Mouse (Mus musculus): ENCODE measurements at regions not wholly inside any gene's neighbourhood (a gene's known extent, or its start where the extent isn't known, plus 50 kb on each side); places are given as distances from the start of the nearest gene placed in this dataset.

DNA sequence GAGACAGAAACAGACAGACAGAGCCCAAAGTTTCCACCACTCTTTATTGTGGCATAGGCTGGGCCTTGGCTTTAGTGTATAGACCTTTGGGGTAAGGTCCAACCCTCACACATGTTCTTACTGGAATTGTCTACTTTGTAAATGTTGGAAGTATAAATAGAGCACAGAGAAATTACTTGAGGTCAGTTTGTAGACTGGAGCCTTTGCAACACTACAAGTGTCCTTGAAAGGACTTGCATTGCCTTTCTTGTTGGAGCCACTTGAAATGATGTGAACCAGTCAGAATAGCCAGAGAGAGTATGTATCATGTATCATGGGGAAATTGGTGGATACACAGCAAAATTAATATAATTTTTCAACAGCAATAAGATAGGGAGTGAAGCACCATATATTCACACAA is 131.4 kb downstream of the Btc start:
- DNase-seq (ENCODE audit: low read depth) = no peak
- TF ChIP-seq POLR2A (IDR thresholded peaks at IDR 0.05; ENCODE audit: borderline replicate concordance, extremely low read depth, insufficient read depth, insufficient read length, poor library complexity, severe bottlenecking) (no peak), CTCF (IDR thresholded peaks at IDR 0.05; ENCODE audit: borderline replicate concordance, extremely low read depth, insufficient read depth, insufficient read length) (no peak)

DNA sequence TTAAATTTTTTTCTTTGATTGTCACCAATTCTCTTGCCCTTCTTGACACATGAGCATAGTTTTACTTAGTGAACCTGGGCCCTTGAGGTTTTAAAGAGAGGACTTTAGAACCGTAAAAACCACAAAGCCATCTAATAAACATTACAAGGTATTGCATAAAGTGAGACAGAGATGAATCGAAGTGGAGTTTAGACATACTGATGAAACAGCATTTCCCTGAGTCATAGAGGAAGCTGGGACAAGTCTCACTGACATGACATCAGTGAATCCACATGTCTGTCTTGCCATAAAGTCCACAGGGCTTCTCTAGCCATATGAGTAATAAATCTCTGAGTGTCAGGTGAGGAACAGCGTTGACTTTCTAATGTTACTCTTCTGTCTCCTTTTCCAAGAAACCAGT is 128.4 kb downstream of the Btc start:
- DNase-seq (ENCODE audit: low read depth) = no peak
- no peak for TF ChIP-seq POLR2A (IDR thresholded peaks at IDR 0.05; ENCODE audit: borderline replicate concordance, extremely low read depth, insufficient read depth, insufficient read length, poor library complexity, severe bottlenecking)
- no peak for TF ChIP-seq CTCF (IDR thresholded peaks at IDR 0.05; ENCODE audit: borderline replicate concordance, extremely low read depth, insufficient read depth, insufficient read length)

DNA sequence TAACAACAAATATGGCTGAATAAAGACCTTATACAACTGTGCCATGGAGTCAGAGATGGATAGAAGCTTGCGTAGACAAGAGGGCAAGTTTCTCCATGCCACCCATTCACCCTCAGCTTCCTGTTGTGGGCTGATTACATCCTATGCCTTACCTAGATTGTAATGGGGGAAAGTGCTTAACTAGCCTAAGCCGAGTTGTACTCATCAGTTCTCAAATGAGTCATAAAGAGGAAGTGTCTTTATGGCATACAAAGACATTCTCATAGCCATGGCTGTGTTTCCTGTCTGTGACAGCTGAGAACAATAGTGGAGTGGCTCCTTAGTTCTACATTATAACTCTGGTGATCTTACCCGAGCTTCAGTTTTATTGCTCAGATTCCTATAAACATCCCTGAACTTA is 124.3 kb downstream of the Btc start:
- no peak for TF ChIP-seq CTCF (IDR thresholded peaks at IDR 0.05; ENCODE audit: borderline replicate concordance, extremely low read depth, insufficient read depth, insufficient read length)
- TF ChIP-seq POLR2A (IDR thresholded peaks at IDR 0.05; ENCODE audit: borderline replicate concordance, extremely low read depth, insufficient read depth, insufficient read length, poor library complexity, severe bottlenecking) = no peak
- no peak for DNase-seq (ENCODE audit: low read depth)

DNA sequence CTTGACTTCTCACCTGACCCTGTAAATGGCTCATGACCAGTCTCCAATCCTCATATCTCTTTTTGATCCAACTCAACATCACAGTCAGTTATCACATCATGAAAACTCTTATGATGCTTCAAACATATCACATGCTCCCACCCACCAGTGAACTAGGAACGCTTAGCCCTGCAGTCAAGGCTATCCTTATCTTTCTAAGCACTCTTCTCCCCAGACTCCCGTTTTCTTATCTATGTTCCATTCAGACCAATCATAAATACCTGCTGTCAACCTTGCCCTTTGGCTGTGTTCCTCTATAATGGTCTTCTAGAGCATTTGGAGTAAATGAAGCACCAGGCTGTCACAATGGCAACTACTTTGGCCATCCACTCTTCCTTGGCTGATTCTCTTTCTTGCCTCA is 123.3 kb downstream of the Btc start:
- DNase-seq (ENCODE audit: low read depth) = no peak
- TF ChIP-seq CTCF (IDR thresholded peaks at IDR 0.05; ENCODE audit: borderline replicate concordance, extremely low read depth, insufficient read depth, insufficient read length) = no peak
- TF ChIP-seq POLR2A (IDR thresholded peaks at IDR 0.05; ENCODE audit: borderline replicate concordance, extremely low read depth, insufficient read depth, insufficient read length, poor library complexity, severe bottlenecking) = no peak

DNA sequence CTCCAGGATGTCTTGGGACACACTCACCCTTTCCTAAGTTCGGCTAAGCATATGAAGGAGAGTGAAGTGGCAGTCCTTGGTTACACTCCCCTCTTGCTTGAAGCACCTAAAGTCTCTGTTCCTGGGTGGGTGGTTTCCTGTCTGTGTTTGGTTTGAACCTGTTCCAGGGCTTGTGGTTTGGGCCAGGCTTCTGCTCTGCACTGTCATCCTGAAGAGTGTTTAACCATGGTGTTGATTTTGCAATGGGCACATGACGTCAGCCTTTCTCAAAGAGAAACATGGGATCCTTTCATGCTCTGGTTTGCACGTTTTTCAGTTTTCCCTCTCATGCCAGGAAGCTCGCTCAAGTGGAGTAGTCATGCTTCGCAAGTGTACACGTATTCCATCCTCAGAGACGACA is 119.8 kb downstream of the Btc start:
- TF ChIP-seq CTCF (IDR thresholded peaks at IDR 0.05; ENCODE audit: borderline replicate concordance, extremely low read depth, insufficient read depth, insufficient read length) (no peak), POLR2A (IDR thresholded peaks at IDR 0.05; ENCODE audit: borderline replicate concordance, extremely low read depth, insufficient read depth, insufficient read length, poor library complexity, severe bottlenecking) (no peak)
- DNase-seq (ENCODE audit: low read depth) = no peak

DNA sequence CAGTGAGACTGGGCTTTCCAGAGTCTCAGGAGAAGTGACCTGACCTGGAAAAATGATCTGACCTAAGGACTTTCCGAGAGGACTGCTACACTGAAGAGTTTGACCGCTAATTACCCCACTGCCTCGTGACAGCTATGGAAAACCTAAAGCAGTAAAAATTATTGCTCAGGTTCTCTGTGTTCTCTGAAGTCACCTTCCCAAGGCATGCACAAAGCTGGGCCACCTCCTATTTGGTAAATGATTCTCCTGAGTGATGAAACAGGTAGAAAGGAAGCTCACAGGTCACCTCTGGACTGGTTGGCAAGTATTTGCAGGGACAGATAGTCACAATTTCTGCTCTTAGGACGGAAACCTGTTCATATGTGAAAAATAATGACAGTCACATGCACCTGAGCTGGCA is 109.7 kb downstream of the Btc start:
- TF ChIP-seq POLR2A (IDR thresholded peaks at IDR 0.05; ENCODE audit: borderline replicate concordance, extremely low read depth, insufficient read depth, insufficient read length, poor library complexity, severe bottlenecking) = no peak
- TF ChIP-seq CTCF (IDR thresholded peaks at IDR 0.05; ENCODE audit: borderline replicate concordance, extremely low read depth, insufficient read depth, insufficient read length) = no peak
- DNase-seq (ENCODE audit: low read depth) = no peak

DNA sequence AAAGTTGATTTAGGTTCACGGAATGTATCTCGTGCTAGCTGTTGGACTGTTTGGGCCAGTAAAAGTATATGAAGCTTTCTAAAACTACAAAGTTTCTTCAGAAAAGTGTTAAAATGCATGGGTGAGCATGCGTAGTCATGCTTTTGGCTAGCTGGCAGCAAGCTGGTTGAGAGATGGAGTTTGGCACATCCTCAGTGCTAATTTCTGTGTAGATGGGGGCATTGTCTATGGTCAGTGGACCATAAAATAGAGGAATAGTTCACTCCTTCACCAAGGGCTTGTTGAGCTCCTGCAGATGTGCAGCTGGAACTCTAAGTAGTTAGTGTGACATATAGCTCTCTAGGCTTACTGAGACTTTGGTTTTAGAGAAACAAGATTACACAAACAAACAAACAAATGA is 107.8 kb downstream of the Btc start:
- DNase-seq (ENCODE audit: low read depth) = peak; percentile 67
- TF ChIP-seq POLR2A (IDR thresholded peaks at IDR 0.05; ENCODE audit: borderline replicate concordance, extremely low read depth, insufficient read depth, insufficient read length, poor library complexity, severe bottlenecking) = no peak
- TF ChIP-seq CTCF (IDR thresholded peaks at IDR 0.05; ENCODE audit: borderline replicate concordance, extremely low read depth, insufficient read depth, insufficient read length) = no peak

DNA sequence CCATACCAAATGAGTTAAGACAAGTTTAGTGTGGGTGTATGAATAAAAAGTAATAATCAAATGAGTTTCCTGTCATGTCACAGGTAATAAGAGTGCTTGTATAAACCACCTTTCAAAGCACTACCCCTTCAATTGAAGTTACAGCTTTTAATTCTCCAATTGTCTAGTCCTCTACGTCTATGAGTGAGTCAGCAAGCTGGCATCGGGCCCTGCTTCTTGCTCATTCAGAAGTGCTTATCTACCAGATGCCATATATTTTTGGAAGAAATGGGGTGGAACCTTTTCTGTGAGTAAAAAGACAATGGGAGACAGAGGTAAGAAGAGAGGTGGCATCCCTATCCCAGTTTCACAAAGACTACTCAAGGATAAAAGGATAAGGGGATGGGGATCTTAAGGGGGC is 105.7 kb downstream of the Btc start:
- no peak for DNase-seq (ENCODE audit: low read depth)
- TF ChIP-seq POLR2A (IDR thresholded peaks at IDR 0.05; ENCODE audit: borderline replicate concordance, extremely low read depth, insufficient read depth, insufficient read length, poor library complexity, severe bottlenecking) = no peak
- TF ChIP-seq CTCF (IDR thresholded peaks at IDR 0.05; ENCODE audit: borderline replicate concordance, extremely low read depth, insufficient read depth, insufficient read length) = no peak

DNA sequence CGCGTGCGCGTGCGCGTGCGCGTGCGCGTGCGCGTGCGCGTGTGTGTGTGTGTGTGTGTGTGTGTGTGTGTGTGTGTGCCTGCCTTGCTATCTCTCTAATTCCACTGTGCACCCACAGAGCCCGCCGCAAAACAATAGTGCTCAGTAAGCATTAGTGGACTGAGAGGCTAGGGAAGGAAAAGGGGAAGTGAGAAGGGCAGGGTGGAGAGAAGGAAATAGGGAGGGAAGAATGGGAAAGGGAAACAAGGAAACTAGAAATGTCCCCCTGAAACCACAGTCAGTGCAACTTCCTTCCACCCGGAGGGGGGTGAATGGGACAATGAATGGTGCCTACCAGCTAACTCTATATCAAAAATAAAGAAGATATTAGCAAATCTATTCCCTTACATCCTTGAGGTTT is 100.7 kb downstream of the Btc start:
- TF ChIP-seq POLR2A (IDR thresholded peaks at IDR 0.05; ENCODE audit: borderline replicate concordance, extremely low read depth, insufficient read depth, insufficient read length, poor library complexity, severe bottlenecking) = no peak
- no peak for TF ChIP-seq CTCF (IDR thresholded peaks at IDR 0.05; ENCODE audit: borderline replicate concordance, extremely low read depth, insufficient read depth, insufficient read length)

DNA sequence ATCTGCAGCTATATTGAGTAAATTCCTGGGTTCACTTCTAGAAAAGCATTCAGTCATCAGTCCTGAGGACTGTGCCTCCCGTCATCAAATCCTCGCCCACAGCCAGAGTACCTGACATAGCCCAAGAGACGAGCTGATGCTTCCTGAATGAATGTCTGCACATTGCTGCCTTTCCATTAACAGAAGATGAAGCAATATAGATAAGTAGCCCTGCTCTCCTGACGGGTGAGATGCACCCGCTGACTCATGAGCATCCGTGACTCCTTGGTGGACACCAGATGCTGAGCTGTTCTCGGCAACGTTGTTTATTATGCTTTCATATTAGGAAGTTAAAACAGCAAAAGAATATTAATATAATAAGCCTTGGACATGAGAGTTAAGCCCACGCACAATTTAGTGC is 99.9 kb downstream of the Btc start:
- no peak for DNase-seq (ENCODE audit: low read depth)
- TF ChIP-seq CTCF (IDR thresholded peaks at IDR 0.05; ENCODE audit: borderline replicate concordance, extremely low read depth, insufficient read depth, insufficient read length) (no peak), POLR2A (IDR thresholded peaks at IDR 0.05; ENCODE audit: borderline replicate concordance, extremely low read depth, insufficient read depth, insufficient read length, poor library complexity, severe bottlenecking) (no peak)

More for the DNA sequence above, 100.7 kb downstream of the Btc start:
- no peak for DNase-seq (ENCODE audit: low read depth)

DNA sequence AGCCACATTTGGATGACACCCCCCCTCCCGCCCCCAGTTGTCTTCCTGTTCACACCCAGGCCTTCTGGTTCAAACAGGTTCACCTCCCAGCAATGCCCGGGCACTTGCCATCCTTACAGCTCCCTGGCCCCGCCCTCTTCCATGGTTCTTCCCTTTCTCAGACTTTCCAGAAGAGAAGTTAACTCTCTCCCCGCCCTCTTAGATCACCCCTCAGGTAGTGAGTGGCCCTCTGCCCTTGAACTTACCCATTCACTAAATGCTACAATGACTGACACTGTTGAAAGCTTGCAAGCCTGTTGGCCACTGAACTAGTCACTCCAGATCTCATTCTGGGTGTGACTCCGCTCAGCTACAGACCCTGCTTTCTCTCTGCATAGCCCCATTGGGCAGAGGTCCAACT is 99.1 kb downstream of the Btc start:
- DNase-seq (ENCODE audit: low read depth) = peak; percentile 25
- TF ChIP-seq CTCF (IDR thresholded peaks at IDR 0.05; ENCODE audit: borderline replicate concordance, extremely low read depth, insufficient read depth, insufficient read length) (no peak), POLR2A (IDR thresholded peaks at IDR 0.05; ENCODE audit: borderline replicate concordance, extremely low read depth, insufficient read depth, insufficient read length, poor library complexity, severe bottlenecking) (no peak)

DNA sequence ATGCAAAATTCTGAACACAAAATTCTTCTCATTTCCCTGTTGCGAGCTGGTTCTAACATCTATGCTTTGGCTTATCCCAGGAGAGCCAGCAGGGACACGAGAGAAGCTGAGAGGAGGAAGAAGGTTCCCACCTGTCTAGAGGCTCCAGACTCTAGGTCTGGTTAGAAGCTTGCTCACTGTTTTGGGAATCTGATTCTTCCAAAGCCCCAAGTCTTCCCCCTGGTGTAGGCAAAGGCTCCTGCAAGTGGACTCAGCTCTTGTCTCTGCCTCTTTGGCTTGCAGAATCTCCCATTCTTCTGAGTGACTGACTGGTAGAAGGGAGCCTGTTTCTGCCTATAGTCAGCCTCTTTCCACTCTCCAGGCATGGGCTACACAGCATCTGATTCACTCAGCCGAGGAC is 95.8 kb downstream of the Btc start:
- TF ChIP-seq CTCF (IDR thresholded peaks at IDR 0.05; ENCODE audit: borderline replicate concordance, extremely low read depth, insufficient read depth, insufficient read length) (no peak), POLR2A (IDR thresholded peaks at IDR 0.05; ENCODE audit: borderline replicate concordance, extremely low read depth, insufficient read depth, insufficient read length, poor library complexity, severe bottlenecking) (no peak)
- no peak for DNase-seq (ENCODE audit: low read depth)
